Mouse (Mus musculus) mature B cell (primary cell): ENCODE data around the gene Klc1.

ENCODE experiments used
- in situ Hi-C: fragments of 300-500 bp; cut with MboI; formaldehyde crosslinking; loops from 2 replicates; pipeline ENCODE4 v1.14.3; 2019

Gene Klc1

DNA sequence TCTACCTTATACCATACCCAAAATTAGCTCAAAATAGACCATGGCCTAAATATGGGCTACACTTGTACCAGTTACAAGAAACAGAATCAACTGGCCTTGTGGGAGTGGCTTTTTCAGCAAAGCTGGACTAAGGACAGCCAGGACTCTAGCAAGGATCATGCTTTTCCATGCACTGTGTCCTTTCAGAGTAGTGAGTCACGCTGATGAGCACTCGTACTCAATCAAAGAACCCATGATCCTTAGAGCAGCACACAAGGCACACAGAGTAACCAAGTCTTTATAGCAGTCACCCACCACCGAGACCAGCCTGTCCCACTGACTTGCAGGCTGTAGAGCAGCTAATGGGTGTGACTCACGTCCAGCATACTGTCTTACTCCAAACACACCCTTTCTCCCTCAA, 94.9 kb downstream of the Klc1 start:
- in situ Hi-C loops, result no loop called here

DNA sequence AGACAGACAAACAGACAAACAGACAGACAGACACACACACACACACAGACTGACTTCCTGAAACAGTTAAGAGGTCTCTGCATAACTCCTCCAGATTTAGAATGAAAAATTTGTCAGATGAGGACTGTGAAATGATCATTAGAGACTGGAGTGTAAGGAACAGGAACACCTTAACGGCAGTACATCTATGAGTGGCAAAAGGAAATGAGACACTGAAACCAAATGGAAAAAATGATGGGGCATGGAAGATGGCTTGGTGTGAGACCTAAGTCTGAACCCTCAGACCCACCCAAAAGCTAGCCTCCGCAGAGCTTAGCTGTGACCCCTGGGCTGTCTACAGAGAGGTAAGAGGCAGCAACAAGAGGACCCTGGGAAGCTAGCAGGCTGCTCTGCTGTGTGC, 96.8 kb downstream of the Klc1 start:
- in situ Hi-C loops, result no loop called here
